Mouse (Mus musculus) limb, embryonic 15.5 days (tissue): ENCODE measurements around the gene Pdcl. TPM values are rescaled to one million over a fixed set of nuclear protein-coding genes. Genes with fewer than 3 reads are reported as not detected.
A peak's percentile ranks its signal among the peaks of the same experiment; 100 is the strongest.

ENCODE experiments used
- ATAC-seq: fragments of 200-750 bp; cut with Nextera tagmentation; 2 replicates; pipeline ENCODE4 v1.8.0; 2017; ENCODE audit warnings: low read depth, moderate TSS enrichment; ENCODE audit not compliant: insufficient number of reproducible peaks, low FRiP score, low TSS enrichment
- H3K27ac ChIP-seq: fragments of 300-500 bp; sonication (generic); 2 replicates; pipeline ENCODE4 v1.5.1; 2015; ENCODE audit warnings: moderate library complexity, mild to moderate bottlenecking, inconsistent platforms
- H3K27me3 ChIP-seq: fragments of 300-500 bp; sonication (generic); 2 replicates; pipeline ENCODE4 v1.6.1; 2015; ENCODE audit warnings: inconsistent platforms
- H3K36me3 ChIP-seq: fragments of 300-500 bp; sonication (generic); 2 replicates; pipeline ENCODE4 v1.6.1; 2015; ENCODE audit warnings: inconsistent platforms
- H3K4me1 ChIP-seq: fragments of 300-500 bp; sonication (generic); 2 replicates; pipeline ENCODE4 v1.6.1; 2015; ENCODE audit warnings: inconsistent platforms
- H3K4me2 ChIP-seq: fragments of 300-500 bp; sonication (generic); 2 replicates; pipeline ENCODE4 v1.6.1; 2015; ENCODE audit warnings: mild to moderate bottlenecking, inconsistent platforms
- H3K4me3 ChIP-seq: fragments of 300-500 bp; sonication (generic); 2 replicates; pipeline ENCODE4 v1.5.1; 2015; ENCODE audit warnings: mild to moderate bottlenecking, inconsistent platforms
- H3K9ac ChIP-seq: fragments of 300-500 bp; sonication (generic); 2 replicates; pipeline ENCODE4 v1.6.1; 2015; ENCODE audit warnings: inconsistent platforms
- H3K9me3 ChIP-seq: fragments of 300-500 bp; sonication (generic); 2 replicates; pipeline ENCODE4 v1.6.1; 2016; ENCODE audit warnings: inconsistent platforms
- WGBS: fragments of 180-500 bp; shearing (Covaris S2); methylation state at CpG from one replicate; pipeline ENCODE4 v1.1.7; 2015; 5-methylcytosine and 5-hydroxymethylcytosine counted together
- polyA plus RNA-seq: library from polyadenylated mRNA; unstranded; fragments of >200 nt; fragmentation: Nextera tagmentation; extraction: Ambion mirVana; gene quantifications from 2 replicates; pipeline ENCODE4 v1.2.1, GENCODE M21; 2015

Gene Pdcl
- 38.5 TPM in 2 replicates for polyA plus RNA-seq

DNA sequence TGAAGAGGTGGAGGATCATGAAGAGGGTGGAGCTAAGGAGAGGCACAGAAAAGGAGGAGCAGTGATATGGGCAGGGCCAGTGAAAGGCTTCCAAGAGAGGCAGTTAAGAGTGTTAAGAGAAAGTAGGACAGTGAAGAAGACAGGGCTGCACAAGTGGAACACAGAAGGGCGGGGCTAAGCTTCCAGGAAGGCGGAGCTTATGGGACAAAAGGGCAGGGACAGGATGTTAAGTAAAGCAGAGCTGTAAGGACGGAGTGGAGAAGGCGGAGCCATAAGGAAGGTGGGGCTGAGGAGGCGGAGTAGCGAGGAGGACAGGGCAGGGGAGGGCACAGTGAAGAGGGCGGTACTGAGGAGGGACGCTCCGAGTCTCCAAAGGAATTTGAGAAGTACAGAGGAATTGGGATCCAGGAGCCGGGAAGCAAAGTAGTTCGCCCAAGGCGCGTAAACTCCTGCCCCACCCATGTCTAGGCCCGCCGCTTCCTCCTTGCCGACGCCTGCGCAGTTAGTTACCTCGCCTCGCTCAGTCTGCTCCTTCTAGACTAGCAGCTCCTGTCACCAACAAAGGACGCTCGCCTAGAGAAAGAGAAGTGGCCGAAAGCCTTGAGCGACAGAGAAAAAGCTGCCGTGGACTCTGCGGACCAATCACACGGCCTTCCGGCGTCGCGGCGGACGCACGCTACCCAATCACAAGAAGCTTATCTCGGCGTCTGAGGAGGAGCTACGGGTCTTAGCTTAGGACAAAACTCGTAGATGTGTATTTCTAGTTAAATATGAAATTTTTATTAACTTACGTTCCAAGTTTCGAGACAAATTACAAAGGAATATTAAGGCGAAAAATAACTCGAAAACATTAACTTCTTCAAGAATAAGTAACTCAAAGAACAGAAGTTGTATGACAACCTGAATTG lies at the start of gene Pdcl:
Pdcl (minus strand) TSS at position 700 of the 908 bp plus-strand sequence.
- ATAC-seq: peak; percentile 100
- H3K4me3 ChIP-seq: peak within 1 kb of the TSS; percentile 83
- H3K4me1 ChIP-seq: peaks cover 12% of the 10 kb centered on the region
- WGBS: under 1% methylated on average over 42 of the region's 42 CpGs
- no peaks in the 10 kb centered on the region for H3K9me3 ChIP-seq
- peak within 1 kb of the TSS; percentile 82 for H3K9ac ChIP-seq
- peaks cover 28% of the 10 kb centered on the region for H3K36me3 ChIP-seq
- peak within 1 kb of the TSS; percentile 99 for H3K27ac ChIP-seq
- no peaks in the 10 kb centered on the region for H3K27me3 ChIP-seq
- peak within 1 kb of the TSS; percentile 76 for H3K4me2 ChIP-seq

GRCm38 (mm10) chr2:37395539-37395938 lies 36.4 kb upstream of the Pdcl start:
- 47% methylated on average over 1 of the region's 1 CpGs for WGBS
- no peak overlapping the region for H3K4me3 ChIP-seq
- H3K36me3 ChIP-seq: peaks cover 42% of the 10 kb centered on the region

GRCm38 (mm10) chr2:37382921-37383320 lies 23.8 kb upstream of the Pdcl start:
- no peaks in the 10 kb centered on the region for H3K4me1 ChIP-seq
- H3K27ac ChIP-seq: no peak overlapping the region
- 93% methylated on average over 9 of the region's 9 CpGs for WGBS
- no peaks in the 10 kb centered on the region for H3K9me3 ChIP-seq
- peaks cover 32% of the 10 kb centered on the region for H3K36me3 ChIP-seq
- no peak overlapping the region for H3K4me3 ChIP-seq
- H3K4me2 ChIP-seq: no peak overlapping the region
- H3K9ac ChIP-seq: no peak overlapping the region
- no peaks in the 10 kb centered on the region for H3K27me3 ChIP-seq
- no peak for ATAC-seq

More at GRCm38 (mm10) chr2:37395539-37395938, 36.4 kb upstream of the Pdcl start:
- H3K4me2 ChIP-seq: no peak overlapping the region
- ATAC-seq: no peak
- no peak overlapping the region for H3K9ac ChIP-seq
- H3K27ac ChIP-seq: no peak overlapping the region
- no peaks in the 10 kb centered on the region for H3K9me3 ChIP-seq
- H3K27me3 ChIP-seq: no peaks in the 10 kb centered on the region
- H3K4me1 ChIP-seq: no peaks in the 10 kb centered on the region

DNA sequence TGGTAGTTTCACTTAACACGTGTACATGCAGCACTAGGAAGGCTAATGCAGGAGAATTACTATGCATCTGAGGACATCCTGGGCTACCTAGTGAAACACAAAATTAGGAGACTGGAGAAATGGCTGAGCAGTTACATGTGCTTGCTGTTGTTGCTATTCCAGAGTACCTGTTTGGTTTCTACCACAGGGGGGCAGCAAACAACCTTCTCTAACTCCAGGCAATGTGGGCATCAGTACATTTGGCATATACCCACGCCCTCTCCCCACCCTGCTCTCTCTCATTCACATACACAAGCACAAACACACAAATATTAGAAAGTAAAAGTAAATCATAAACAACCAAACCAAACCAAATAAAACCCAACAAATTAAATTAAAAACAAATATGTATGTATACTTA lies 21.1 kb upstream of the Pdcl start:
- peaks cover 46% of the 10 kb centered on the region for H3K36me3 ChIP-seq
- WGBS: 66% methylated on average over 2 of the region's 2 CpGs
- H3K27ac ChIP-seq: no peak overlapping the region
- H3K9ac ChIP-seq: no peak overlapping the region
- no peaks in the 10 kb centered on the region for H3K4me1 ChIP-seq
- no peak overlapping the region for H3K4me2 ChIP-seq
- no peak for ATAC-seq
- H3K9me3 ChIP-seq: no peaks in the 10 kb centered on the region
- H3K27me3 ChIP-seq: no peaks in the 10 kb centered on the region
- H3K4me3 ChIP-seq: no peak overlapping the region

GRCm38 (mm10) chr2:37376018-37376417 lies 16.9 kb upstream of the Pdcl start:
- WGBS: 100% methylated on average over 1 of the region's 1 CpGs
- ATAC-seq: no peak
- Histone ChIP-seq H3K9me3 (no peaks in the 10 kb centered on the region), H3K27me3 (no peaks in the 10 kb centered on the region), H3K36me3 (peaks cover 34% of the 10 kb centered on the region), H3K4me2 (no peak overlapping the region), H3K9ac (no peak overlapping the region), H3K4me1 (no peaks in the 10 kb centered on the region), H3K4me3 (no peak overlapping the region), H3K27ac (no peak overlapping the region)

GRCm38 (mm10) chr2:37370651-37371050 lies 11.5 kb upstream of the Pdcl start:
- H3K27me3 ChIP-seq: no peaks in the 10 kb centered on the region
- no peaks in the 10 kb centered on the region for H3K9me3 ChIP-seq
- 41% methylated on average over 2 of the region's 2 CpGs for WGBS
- no peak overlapping the region for H3K4me2 ChIP-seq
- no peaks in the 10 kb centered on the region for H3K4me1 ChIP-seq
- H3K27ac ChIP-seq: no peak overlapping the region
- H3K9ac ChIP-seq: no peak overlapping the region
- H3K4me3 ChIP-seq: no peak overlapping the region
- no peak for ATAC-seq
- peaks cover 8% of the 10 kb centered on the region for H3K36me3 ChIP-seq

DNA sequence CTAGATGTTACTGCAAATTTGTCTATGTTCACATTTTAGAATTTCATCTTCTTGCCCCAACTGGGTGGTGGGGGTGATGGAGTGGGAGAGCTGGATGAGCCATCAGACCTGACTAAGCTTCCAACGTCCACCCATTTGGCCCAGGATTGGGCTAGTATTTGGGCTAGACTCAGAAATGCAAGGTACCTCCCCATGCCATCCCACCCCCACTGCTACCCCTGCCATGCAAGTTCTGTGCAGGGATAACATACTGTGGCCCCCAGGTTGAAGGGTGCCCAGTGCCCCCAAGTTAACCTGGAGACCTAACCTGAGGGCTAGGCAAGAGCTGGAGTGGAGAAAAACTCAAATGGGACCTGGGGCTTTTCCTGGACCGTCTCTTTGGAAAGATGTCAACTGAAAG lies 776 bp upstream of the Pdcl start:
- 80% methylated on average over 2 of the region's 2 CpGs for WGBS
- no peak overlapping the region for H3K9ac ChIP-seq
- peaks cover 18% of the 10 kb centered on the region for H3K36me3 ChIP-seq
- no peaks in the 10 kb centered on the region for H3K27me3 ChIP-seq
- no peaks in the 10 kb centered on the region for H3K9me3 ChIP-seq
- peaks cover 12% of the 10 kb centered on the region for H3K4me1 ChIP-seq
- H3K4me3 ChIP-seq: peak overlapping the region; percentile 83; the same call in 1 of the 2 replicates
- H3K27ac ChIP-seq: no peak overlapping the region
- H3K4me2 ChIP-seq: peak overlapping the region; percentile 76; the same call in 1 of the 2 replicates
- ATAC-seq: no peak

DNA sequence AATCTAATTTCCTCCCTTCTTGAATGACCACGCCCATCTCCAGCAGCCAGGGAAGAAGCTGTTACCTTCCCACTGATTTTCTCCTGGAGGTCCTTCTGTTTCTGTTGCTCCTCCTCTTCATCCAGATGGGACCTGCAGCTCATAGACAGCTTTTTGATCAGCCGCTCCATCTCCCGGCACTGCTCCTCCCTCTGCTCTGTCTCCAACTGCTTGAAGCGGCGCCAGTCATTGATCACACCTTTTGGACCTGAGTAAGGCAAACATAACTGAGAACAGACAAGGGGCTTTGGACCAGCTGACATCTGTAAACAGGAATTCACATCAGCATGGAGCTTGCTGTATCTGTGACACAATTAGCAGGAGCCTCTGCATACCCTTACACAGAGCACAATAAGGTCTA lies 3.6 kb downstream of the Pdcl start:
- 95% methylated on average over 5 of the region's 5 CpGs for WGBS
- H3K9ac ChIP-seq: no peak overlapping the region
- no peak overlapping the region for H3K4me2 ChIP-seq
- H3K27ac ChIP-seq: no peak overlapping the region
- H3K4me3 ChIP-seq: no peak overlapping the region
- no peaks in the 10 kb centered on the region for H3K27me3 ChIP-seq
- H3K9me3 ChIP-seq: no peaks in the 10 kb centered on the region
- peaks cover 58% of the 10 kb centered on the region for H3K36me3 ChIP-seq
- ATAC-seq: no peak
- H3K4me1 ChIP-seq: peaks cover 12% of the 10 kb centered on the region

DNA sequence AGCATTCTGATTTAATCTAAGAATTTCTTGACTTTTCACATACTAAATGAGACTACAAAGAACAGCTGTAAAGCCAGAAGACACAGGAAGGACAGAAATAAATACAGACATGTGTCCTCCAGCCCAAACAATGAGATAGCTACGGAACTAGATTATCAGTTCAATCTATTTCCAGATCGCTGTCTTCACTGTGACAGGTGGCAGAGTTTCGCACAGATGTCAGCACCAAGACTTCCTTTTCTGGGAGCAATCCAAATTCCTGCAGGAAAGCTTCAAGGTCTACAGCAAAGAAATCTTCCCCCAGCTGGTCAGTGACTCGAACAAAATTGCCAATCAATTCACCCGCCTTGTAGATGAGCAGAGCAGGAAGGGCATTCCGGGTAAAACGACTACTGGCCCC lies 7.5 kb downstream of the Pdcl start:
- H3K36me3 ChIP-seq: peaks cover 61% of the 10 kb centered on the region
- no peak overlapping the region for H3K27ac ChIP-seq
- no peak overlapping the region for H3K4me2 ChIP-seq
- H3K9me3 ChIP-seq: no peaks in the 10 kb centered on the region
- H3K4me3 ChIP-seq: no peak overlapping the region
- ATAC-seq: no peak
- H3K27me3 ChIP-seq: no peaks in the 10 kb centered on the region
- 87% methylated on average over 7 of the region's 7 CpGs for WGBS
- no peaks in the 10 kb centered on the region for H3K4me1 ChIP-seq
- H3K9ac ChIP-seq: no peak overlapping the region

DNA sequence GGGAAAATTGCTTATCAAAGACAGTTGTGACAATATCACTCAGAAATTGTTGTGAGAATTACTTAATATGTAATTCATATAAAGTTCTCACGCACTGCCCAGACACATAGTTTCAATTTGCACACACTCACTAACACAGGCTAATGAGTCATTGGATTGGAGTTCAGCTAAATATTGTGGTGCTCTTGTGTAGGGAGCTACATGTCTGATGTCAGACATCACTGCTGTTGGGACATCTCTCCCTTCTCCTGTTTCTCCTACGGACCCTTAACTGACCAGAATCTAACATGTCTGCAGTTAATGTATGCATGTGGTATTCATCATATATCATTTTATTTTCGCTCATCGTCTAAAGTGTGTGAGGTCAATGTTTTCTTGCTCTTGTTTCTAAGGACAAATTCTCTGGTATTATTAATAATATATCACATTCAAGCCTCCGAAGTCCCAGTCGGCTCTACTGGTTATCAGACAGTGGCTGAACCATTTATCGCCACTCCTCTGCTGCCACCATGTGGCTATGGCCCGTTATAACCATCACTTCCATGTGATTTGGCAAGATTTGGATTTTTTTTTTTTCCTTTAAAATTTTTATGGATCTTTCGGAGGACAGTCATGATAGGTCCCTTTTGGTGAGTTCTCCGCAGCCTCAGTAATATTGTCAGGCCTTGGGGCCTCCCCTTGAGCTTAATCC lies 20.5 kb downstream of the Pdcl start:
- Histone ChIP-seq H3K9ac (no peak overlapping the region), H3K27ac (no peak overlapping the region), H3K9me3 (no peaks in the 10 kb centered on the region), H3K4me3 (no peak overlapping the region), H3K4me1 (no peaks in the 10 kb centered on the region), H3K27me3 (no peaks in the 10 kb centered on the region), H3K4me2 (no peak overlapping the region), H3K36me3 (no peaks in the 10 kb centered on the region)
- 52% methylated on average over 10 of the region's 10 CpGs for WGBS
- no peak for ATAC-seq

DNA sequence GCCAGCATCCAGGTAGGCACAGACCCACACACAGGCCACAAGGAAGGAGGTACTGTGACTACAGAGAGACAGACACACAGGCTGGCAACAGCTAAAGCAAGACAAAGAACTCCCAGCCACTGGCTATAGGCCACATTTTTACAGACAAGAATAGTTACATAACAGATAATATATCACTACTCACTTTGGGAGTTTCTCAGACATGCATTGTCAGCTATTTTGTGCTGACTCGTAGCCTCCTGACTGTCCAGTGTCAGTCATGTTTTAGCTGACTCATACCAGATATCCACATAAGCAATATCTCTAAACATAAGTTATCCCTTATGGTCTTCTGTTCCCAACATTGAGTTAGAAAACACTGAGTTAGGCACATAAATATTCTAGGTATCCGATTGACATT lies 25.8 kb downstream of the Pdcl start:
- 74% methylated on average over 2 of the region's 2 CpGs for WGBS
- ATAC-seq: no peak
- H3K27ac ChIP-seq: no peak overlapping the region

GRCm38 (mm10) chr2:37326215-37326614 lies 32.9 kb downstream of the Pdcl start, which contains the start of gene Olfr368:
Gene Olfr368 (plus strand): TSS chr2:37326515.
- no peak within 1 kb of the TSS for H3K4me3 ChIP-seq
- no peak within 1 kb of the TSS for H3K4me2 ChIP-seq
- no peak for ATAC-seq
- H3K27me3 ChIP-seq: no peaks in the 10 kb centered on the region
- no peak within 1 kb of the TSS for H3K9ac ChIP-seq
- no peaks in the 10 kb centered on the region for H3K4me1 ChIP-seq
- H3K36me3 ChIP-seq: no peaks in the 10 kb centered on the region
- no peaks in the 10 kb centered on the region for H3K9me3 ChIP-seq
- WGBS: 84% methylated on average over 1 of the region's 1 CpGs
- H3K27ac ChIP-seq: no peak within 1 kb of the TSS

More for the DNA sequence above, 25.8 kb downstream of the Pdcl start:
- Histone ChIP-seq H3K9me3 (no peaks in the 10 kb centered on the region), H3K4me2 (no peak overlapping the region), H3K4me3 (no peak overlapping the region), H3K4me1 (no peaks in the 10 kb centered on the region), H3K27me3 (no peaks in the 10 kb centered on the region), H3K36me3 (no peaks in the 10 kb centered on the region), H3K9ac (no peak overlapping the region)
